Mouse (Mus musculus) left cerebral cortex, postnatal 4 days (tissue): ENCODE measurements around the gene Eps8l2. TPM values are rescaled to one million over a fixed set of nuclear protein-coding genes. Genes with fewer than 3 reads are reported as not detected.

Experiments used
- DNase-seq: peaks from one replicate; pipeline ENCODE4 v3.0.0-alpha.2; 2022
- intact Hi-C: fragments of 180-260 bp; cut with DNase I; formaldehyde crosslinking; loops from one replicate; pipeline ENCODE4 v1.15.1; 2025
- total RNA-seq, 2 experiments: library from RNA; stranded (reverse); gene quantifications; 2 replicates each; pipeline ENCODE4 v1.2.3; 2021

The Eps8l2 gene
- total RNA-seq, 2 experiments from 2014 or later: 0.86 to 0.97 TPM

GRCm38 (mm10) chr7:141327469-141328372 is 11.0 kb upstream of the Eps8l2 start, which contains the start of the genes Deaf1 and Tmem80:
Gene Deaf1, minus strand, starts transcription at chr7:141327690.
Gene Tmem80, plus strand, starts transcription at chr7:141327739.
- intact Hi-C loops: no loop called here
- peak; percentile 100 for DNase-seq

- intact Hi-C loops: no loop called here
These were observed 10.2 kb upstream of the Eps8l2 start for GRCm38 (mm10) chr7:141328373-141328990.

GRCm38 (mm10) chr7:141330706-141331105 is 8.0 kb upstream of the Eps8l2 start:
- intact Hi-C loops: no loop called here
- DNase-seq: no peak

More at GRCm38 (mm10) chr7:141328373-141328990, 10.2 kb upstream of the Eps8l2 start:
- no peak for DNase-seq

- DNase-seq: no peak
- intact Hi-C loops: no loop called here
These were observed 6.7 kb upstream of the Eps8l2 start for GRCm38 (mm10) chr7:141331990-141332389.

GRCm38 (mm10) chr7:141335044-141335579 is 3.6 kb upstream of the Eps8l2 start:
- peak; percentile 26 for DNase-seq
- intact Hi-C loops: no loop called here

- intact Hi-C loops: no loop called here
- DNase-seq: peak; percentile 40
These were observed 3.0 kb upstream of the Eps8l2 start for GRCm38 (mm10) chr7:141335682-141336081.

- intact Hi-C loops: no loop called here
- DNase-seq: no peak
These were observed 2.4 kb upstream of the Eps8l2 start for GRCm38 (mm10) chr7:141336296-141336695.

- DNase-seq: no peak
- intact Hi-C loops: no loop called here
These were observed 814 bp upstream of the Eps8l2 start for GRCm38 (mm10) chr7:141337716-141338416.

- intact Hi-C loops: no loop called here
- no peak for DNase-seq
These were observed 688 bp downstream of the Eps8l2 start for GRCm38 (mm10) chr7:141339215-141339920.

GRCm38 (mm10) chr7:141340023-141340422 is 1.3 kb downstream of the Eps8l2 start:
- DNase-seq: no peak
- intact Hi-C loops: no loop called here

GRCm38 (mm10) chr7:141340476-141340875 is 1.8 kb downstream of the Eps8l2 start:
- no peak for DNase-seq
- intact Hi-C loops: no loop called here

- intact Hi-C loops: no loop called here
These were observed 3.1 kb downstream of the Eps8l2 start for GRCm38 (mm10) chr7:141341689-141342226.

GRCm38 (mm10) chr7:141343230-141343629 is 4.5 kb downstream of the Eps8l2 start:
- intact Hi-C loops: no loop called here
- no peak for DNase-seq

More at GRCm38 (mm10) chr7:141341689-141342226, 3.1 kb downstream of the Eps8l2 start:
- DNase-seq: no peak

GRCm38 (mm10) chr7:141343696-141344095 is 5.0 kb downstream of the Eps8l2 start:
- intact Hi-C loops: no loop called here
- no peak for DNase-seq

GRCm38 (mm10) chr7:141344787-141345186 is 6.1 kb downstream of the Eps8l2 start:
- intact Hi-C loops: no loop called here
- no peak for DNase-seq

- no peak for DNase-seq
- intact Hi-C loops: no loop called here
These were observed 12.4 kb downstream of the Eps8l2 start for GRCm38 (mm10) chr7:141351061-141351460.

GRCm38 (mm10) chr7:141355051-141355450 is 16.4 kb downstream of the Eps8l2 start:
- intact Hi-C loops: no loop called here
- DNase-seq: peak; percentile 46

GRCm38 (mm10) chr7:141355626-141356326 is 17.1 kb downstream of the Eps8l2 start:
- intact Hi-C loops: no loop called here
- peak; percentile 84 for DNase-seq

GRCm38 (mm10) chr7:141356971-141357370 is 18.3 kb downstream of the Eps8l2 start:
- intact Hi-C loops: no loop called here

More at GRCm38 (mm10) chr7:141356971-141357370, 18.3 kb downstream of the Eps8l2 start:
- peak; percentile 59 for DNase-seq
